Mouse (Mus musculus) spleen, postnatal 4 days (tissue): Measurements from ENCODE around the gene Ptprs.
"Not testable (repeated sequence)": the region's sequence is repeated elsewhere in the genome, so short reads cannot be mapped to it uniquely, and the experiment has no call there.

ENCODE experiments used
- DNase-seq, 2 experiments: peaks; one replicate each; pipeline ENCODE4 v3.0.0; 2022; ENCODE audit warnings: low spot score in 2 of 2

Gene Ptprs

GRCm38 (mm10) chr17:56476402-56476752, at the start of gene Ptprs:
Ptprs (minus strand) TSS chr17:56476483.
- peak; percentile 81 to 92 for DNase-seq

DNA sequence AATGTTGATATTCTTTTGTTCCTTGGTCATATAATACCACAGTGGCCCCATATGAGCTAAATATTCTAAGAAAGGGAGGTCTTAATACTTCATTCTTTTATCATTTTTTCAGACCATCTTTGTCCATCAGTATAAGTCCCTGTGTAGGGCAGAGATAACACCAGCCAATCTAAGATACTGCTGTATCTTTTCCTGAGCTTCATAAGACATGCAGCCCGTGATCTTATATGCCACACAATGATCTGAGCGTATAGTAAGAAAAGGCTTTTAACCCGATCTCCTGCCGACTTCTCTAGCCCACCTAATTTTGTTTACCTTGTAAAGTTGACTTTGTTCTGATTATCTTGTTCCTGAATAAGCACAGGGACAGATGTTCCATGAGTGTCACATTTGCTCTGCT, 48.7 kb upstream of the Ptprs start:
- DNase-seq, result no peak

GRCm38 (mm10) chr17:56522744-56523143, 46.5 kb upstream of the Ptprs start:
- DNase-seq, result no peak

GRCm38 (mm10) chr17:56515690-56516410, 39.6 kb upstream of the Ptprs start:
- DNase-seq, result no peak

GRCm38 (mm10) chr17:56514916-56515315, 38.6 kb upstream of the Ptprs start:
- DNase-seq, result no peak

- no peak for DNase-seq
These were observed 38.0 kb upstream of the Ptprs start for GRCm38 (mm10) chr17:56514330-56514729.

- no peak for DNase-seq
These were observed 36.0 kb upstream of the Ptprs start, which contains the start of gene Znrf4 for GRCm38 (mm10) chr17:56512310-56512709. Znrf4 (minus strand) TSS chr17:56512431.

- peak in 1 of 2 experiments; percentile 62 for DNase-seq
These were observed 35.4 kb upstream of the Ptprs start for GRCm38 (mm10) chr17:56511707-56512090.

- peak in 1 of 2 experiments; percentile 62 for DNase-seq
These were observed 34.9 kb upstream of the Ptprs start for GRCm38 (mm10) chr17:56510970-56511706.

DNA sequence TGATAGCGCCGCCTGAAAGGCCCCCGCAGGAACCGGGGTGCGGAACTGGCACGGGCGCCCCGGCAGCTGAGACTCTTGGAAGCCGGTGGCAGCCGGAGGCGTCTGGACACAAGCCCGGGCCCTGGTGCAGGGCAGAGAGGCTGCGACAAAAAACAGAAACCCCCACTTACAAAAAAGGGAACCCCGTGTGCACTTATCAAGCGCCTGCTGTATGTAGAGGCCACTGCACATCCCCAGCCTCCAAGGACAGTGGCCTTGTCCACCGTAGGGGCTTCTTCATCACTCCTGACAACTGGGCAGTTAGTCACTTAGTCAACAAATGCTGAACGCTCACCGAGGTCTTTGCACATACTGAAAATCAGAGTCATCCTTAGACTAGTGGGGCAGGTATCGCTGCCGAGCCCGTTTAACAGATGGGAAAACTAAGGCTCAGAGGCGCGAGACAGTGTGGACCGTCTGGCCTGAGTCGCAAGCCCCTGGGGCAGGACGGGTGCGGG, 34.2 kb upstream of the Ptprs start:
- DNase-seq, result peak in 1 of 2 experiments; percentile 59

DNA sequence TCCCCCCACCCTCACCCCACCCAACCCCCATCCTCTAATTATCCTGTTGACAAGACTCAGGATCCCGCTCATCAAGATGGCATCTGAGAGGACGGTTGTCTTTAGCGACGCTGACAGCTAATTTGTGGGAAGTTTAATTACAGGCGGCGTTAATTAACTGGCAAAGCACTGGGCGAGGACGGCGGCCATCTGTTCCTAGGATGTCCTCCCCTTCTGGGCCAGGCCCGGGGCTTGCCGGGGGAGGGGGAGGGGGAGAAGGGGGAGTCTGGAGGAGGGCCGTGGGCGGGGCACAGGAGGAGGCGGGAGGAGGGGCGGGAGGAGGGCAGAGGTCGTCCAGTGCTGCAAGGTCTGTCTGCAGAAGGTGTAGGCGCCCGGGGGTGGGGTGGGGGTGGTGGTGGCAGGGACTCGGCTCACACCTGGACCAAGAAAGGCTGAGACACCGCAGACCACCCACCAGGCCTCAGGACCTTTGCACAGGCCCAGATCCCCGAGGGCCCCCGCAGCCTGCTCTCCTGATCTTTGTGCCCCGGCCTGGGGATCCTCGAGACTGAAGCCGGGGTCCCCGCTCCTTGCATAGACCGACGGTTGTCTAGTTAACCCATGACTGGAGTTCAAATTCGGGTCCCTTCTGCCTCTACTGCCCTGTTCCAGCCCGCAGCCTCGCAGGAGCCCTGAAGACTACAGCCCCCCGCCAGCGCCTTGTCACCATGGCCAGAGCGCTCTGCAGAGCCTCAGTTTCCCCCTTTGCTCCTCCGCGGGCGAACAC, 33.6 kb upstream of the Ptprs start:
- peak in 1 of 2 experiments; percentile 57 for DNase-seq

DNA sequence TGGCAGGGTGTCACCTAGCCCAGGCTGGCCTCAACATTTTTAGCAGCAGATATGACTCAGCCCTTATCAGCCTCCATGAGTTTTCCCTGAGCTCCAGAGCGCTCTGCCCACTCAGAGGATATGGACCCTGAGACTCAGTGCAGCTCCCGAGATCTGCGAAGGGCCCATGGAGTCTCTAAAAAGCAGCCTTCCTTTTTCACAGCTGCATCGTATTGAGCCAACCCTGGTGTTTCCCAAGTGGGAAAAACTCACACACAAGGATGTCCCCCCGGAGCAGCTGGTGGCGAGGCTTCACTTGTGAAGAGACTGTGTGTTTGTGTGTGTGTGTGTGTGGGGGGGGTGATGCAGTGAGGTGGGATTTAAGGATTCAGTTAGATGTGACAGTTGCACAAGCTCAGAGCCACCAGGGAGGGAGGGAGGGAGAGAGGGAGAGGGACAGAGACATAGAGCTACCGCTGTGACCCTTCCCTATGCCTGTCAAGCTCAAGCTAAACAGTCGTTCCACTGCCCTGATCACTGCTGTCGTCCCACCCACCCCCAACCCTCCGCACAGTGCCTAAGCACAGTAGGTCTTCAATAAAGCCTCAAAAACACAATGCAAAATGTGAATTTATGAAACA, 32.8 kb upstream of the Ptprs start:
- no peak for DNase-seq

- DNase-seq, result peak; percentile 82 to 89
These were observed 31.1 kb upstream of the Ptprs start for GRCm38 (mm10) chr17:56507161-56508068.

DNA sequence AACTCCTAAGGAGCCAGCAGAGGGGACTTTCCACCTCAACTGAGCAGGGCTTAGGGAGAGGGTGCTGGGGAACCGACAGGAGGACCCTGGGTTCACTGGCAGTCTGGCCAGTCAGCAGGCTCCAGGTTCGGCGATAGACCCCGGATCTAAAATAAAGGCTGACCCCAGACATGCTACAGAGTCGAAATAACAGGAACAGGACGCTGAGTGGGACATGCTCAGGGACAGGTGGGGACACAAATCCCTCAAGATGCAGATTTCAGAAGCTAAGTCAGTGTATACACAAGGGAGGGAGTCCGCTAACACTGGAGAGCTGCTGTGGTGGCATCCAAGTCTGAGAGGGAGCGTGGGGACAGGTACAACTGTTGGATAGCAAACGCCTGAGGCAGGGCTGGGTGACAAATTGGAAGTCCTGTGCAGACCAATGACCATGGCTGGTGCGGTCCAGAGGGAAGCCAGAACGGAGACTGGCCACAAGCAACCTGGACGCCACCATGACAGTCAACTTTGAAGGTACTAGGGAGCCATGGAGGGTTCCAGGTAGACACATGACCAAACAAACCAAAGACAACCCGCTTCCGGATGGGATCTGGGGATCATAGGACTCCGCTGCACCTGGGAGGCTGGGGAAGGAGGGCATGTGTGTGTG, 30.3 kb upstream of the Ptprs start:
- no peak for DNase-seq

DNA sequence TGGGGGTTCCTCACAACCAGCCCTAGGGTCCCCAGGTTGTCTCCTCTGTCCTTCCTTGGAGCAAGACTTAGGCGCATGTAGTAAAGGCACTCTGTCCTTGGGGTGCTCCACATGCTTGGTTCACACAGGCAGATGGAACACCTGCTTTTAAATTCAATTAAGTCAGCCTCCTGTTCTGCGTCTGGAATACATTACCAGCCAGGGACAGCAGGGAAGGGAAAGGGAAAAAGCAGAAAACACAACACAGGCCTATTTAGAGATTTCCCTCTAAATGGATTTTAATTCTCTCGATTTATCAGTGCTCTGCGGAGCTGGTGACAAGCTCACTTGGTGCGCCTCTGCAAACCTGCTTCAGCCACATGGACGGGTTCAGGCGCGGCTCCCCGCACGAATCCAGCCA, 29.1 kb upstream of the Ptprs start:
- DNase-seq, result no peak

- no peak for DNase-seq
These were observed 26.2 kb upstream of the Ptprs start for GRCm38 (mm10) chr17:56502526-56502925.

DNA sequence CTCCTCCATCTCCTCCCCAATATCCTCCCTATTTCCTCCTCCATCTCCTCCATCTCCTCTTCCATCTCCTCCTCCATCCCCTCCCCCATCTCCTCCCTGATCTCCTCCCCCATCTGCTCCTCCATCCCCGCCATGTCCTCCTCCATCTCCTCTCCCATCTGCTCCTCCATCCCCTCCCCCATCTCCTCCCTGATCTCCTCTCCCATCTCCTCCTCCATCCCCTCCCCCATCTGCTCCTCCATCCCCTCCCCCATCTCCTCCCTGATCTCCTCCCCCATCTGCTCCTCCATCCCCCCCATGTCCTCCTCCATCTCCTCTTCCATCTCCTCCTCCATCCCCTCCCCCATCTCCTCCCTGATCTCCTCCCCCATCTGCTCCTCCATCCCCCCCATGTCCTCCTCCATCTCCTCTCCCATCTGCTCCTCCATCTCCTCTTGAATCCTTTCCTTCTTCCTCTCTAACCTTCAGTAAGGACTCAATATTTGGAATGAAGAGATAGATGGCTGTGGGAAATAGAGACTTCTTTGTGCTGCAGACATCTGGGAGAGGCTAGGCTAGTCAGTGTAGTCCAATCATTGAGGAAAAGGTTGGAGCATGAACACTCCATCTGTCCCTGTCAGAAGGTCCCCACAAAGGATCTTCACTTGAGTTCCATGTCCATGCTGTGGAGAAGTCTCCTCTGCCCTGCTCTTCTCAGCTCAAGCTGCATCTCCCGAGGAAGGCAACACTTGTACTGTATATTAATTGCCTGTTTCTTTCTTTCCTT, 25.5 kb upstream of the Ptprs start:
- DNase-seq, result not testable (repeated sequence)

DNA sequence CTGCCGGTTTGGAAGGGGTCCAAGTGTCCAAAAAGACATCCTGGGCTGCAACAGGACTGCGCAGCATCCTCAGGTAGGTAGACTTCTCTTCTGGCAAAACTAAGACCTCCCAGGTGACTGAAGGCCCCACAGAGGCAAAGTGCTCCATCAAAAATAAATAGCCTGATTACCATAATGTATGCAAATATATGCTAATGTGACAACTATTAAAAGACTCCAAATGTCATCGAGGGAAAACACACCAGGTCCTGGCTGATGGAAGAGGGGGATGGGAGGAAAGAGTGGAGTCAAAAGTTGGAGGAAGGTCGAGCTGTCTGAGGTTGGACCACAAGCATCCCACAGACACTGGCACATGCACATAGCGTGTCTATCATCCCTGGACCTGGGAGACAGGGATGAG, 22.9 kb upstream of the Ptprs start:
- DNase-seq, result no peak

- no peak for DNase-seq
These were observed 18.2 kb upstream of the Ptprs start for GRCm38 (mm10) chr17:56494480-56494879.
